Mouse (Mus musculus): ENCODE results near the gene Hace1. TPM values are rescaled to one million over a fixed set of nuclear protein-coding genes. Genes with fewer than 3 reads are reported as not detected.

The Hace1 gene
- polyA plus RNA-seq, 1 experiment from 2014 or later: 8.8 TPM

DNA sequence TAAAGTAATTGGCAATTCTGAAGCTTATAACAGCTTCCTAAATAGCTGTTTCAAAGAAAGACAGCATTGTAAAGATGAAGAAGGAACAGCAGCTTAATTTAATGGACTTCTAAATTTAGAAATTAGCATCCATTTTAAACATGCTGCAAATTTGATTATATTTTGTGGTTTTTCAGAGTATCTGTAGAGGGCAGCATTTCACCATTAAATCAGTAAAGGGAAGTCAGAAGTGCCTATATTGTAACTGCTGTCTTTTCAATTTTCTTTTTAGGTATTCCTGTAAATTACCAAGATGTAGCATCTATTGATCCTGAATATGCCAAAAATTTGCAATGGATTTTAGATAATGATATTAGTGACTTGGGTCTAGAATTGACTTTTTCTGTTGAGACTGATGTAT is 99.2 kb downstream of the Hace1 start:
- Histone ChIP-seq H3K4me2 (replicated peaks; ENCODE audit: low read depth, low read length) (no peak overlapping the region), H3K9me3 (ENCODE audit: low read length) (no peaks in the 10 kb centered on the region), H3K27me3 (replicated peaks; ENCODE audit: insufficient read depth, low read length) (no peaks in the 10 kb centered on the region), H3K4me1 (ENCODE audit: insufficient read depth, low read depth, low read length) (no peaks in the 10 kb centered on the region), H3K9ac (replicated peaks; ENCODE audit: low read depth) (no peak overlapping the region), H3K36me3 (ENCODE audit: insufficient read depth, low read length) (no peaks in the 10 kb centered on the region), H3K27ac (ENCODE audit: low read length) (no peak overlapping the region), H3K4me3 (ENCODE audit: low read depth, low read length) (no peak overlapping the region)
- ATAC-seq: no peak
- DNase-seq (ENCODE audit: low spot score): peak; percentile 34
- TF ChIP-seq CTCF (IDR thresholded peaks at IDR 0.05) (peak; percentile 52), EP300 (IDR thresholded peaks at IDR 0.05) (no peak)

DNA sequence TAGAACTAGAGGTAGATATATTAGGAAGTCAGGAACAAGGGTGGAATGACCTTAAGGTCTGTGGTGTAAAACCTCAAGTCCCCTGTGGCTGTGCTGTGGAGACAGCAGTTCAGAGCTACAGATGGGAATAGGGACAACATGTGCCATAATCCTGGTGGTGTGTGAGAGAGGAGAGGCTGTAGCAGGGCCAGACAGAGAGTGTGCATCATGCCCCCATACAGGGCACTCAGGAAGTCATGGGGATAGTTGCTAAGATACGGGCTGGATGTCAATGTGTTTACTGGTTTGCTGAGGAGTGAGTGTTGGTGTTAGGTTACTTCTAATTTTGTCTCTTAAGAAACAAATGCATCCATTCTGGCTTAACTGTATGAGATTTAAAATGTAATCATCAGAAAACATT is 108.6 kb downstream of the Hace1 start:
- Histone ChIP-seq H3K36me3 (ENCODE audit: insufficient read depth, low read length) (no peaks in the 10 kb centered on the region), H3K4me1 (ENCODE audit: insufficient read depth, low read depth, low read length) (no peaks in the 10 kb centered on the region), H3K9ac (replicated peaks; ENCODE audit: low read depth) (no peak overlapping the region), H3K9me3 (ENCODE audit: low read length) (no peaks in the 10 kb centered on the region), H3K27ac (ENCODE audit: low read length) (no peak overlapping the region), H3K4me2 (replicated peaks; ENCODE audit: low read depth, low read length) (no peak overlapping the region), H3K4me3 (ENCODE audit: low read depth, low read length) (no peak overlapping the region), H3K27me3 (replicated peaks; ENCODE audit: insufficient read depth, low read length) (no peaks in the 10 kb centered on the region)
- ATAC-seq: no peak
- TF ChIP-seq EP300 (IDR thresholded peaks at IDR 0.05) (no peak), CTCF (IDR thresholded peaks at IDR 0.05) (no peak)
- no peak for DNase-seq (ENCODE audit: low spot score)
- 82% methylated on average over 1 of the region's 1 CpGs for WGBS

- no peak for TF ChIP-seq EP300 (IDR thresholded peaks at IDR 0.05)
- TF ChIP-seq CTCF (IDR thresholded peaks at IDR 0.05): no peak
- H3K4me1 ChIP-seq (ENCODE audit: insufficient read depth, low read depth, low read length): no peaks in the 10 kb centered on the region
- DNase-seq (ENCODE audit: low spot score): no peak
- no peaks in the 10 kb centered on the region for H3K27me3 ChIP-seq (replicated peaks; ENCODE audit: insufficient read depth, low read length)
- no peaks in the 10 kb centered on the region for H3K36me3 ChIP-seq (ENCODE audit: insufficient read depth, low read length)
- H3K4me2 ChIP-seq (replicated peaks; ENCODE audit: low read depth, low read length): no peak overlapping the region
- H3K9me3 ChIP-seq (ENCODE audit: low read length): no peaks in the 10 kb centered on the region
- H3K27ac ChIP-seq (ENCODE audit: low read length): no peak overlapping the region
- H3K4me3 ChIP-seq (ENCODE audit: low read depth, low read length): no peak overlapping the region
- no peak for ATAC-seq
- no peak overlapping the region for H3K9ac ChIP-seq (replicated peaks; ENCODE audit: low read depth)
Measured at GRCm38 (mm10) chr10:45694931-45695330, 117.3 kb downstream of the Hace1 start.

- H3K9ac ChIP-seq (replicated peaks; ENCODE audit: low read depth): no peak overlapping the region
- H3K27me3 ChIP-seq (replicated peaks; ENCODE audit: insufficient read depth, low read length): no peaks in the 10 kb centered on the region
- no peaks in the 10 kb centered on the region for H3K36me3 ChIP-seq (ENCODE audit: insufficient read depth, low read length)
- 96% methylated on average over 1 of the region's 1 CpGs for WGBS
- no peak overlapping the region for H3K27ac ChIP-seq (ENCODE audit: low read length)
- H3K4me1 ChIP-seq (ENCODE audit: insufficient read depth, low read depth, low read length): no peaks in the 10 kb centered on the region
- H3K4me2 ChIP-seq (replicated peaks; ENCODE audit: low read depth, low read length): no peak overlapping the region
- TF ChIP-seq CTCF (IDR thresholded peaks at IDR 0.05) (no peak), EP300 (IDR thresholded peaks at IDR 0.05) (no peak)
- DNase-seq (ENCODE audit: low spot score) (no peak), ATAC-seq (no peak)
- no peaks in the 10 kb centered on the region for H3K9me3 ChIP-seq (ENCODE audit: low read length)
- H3K4me3 ChIP-seq (ENCODE audit: low read depth, low read length): no peak overlapping the region
Measured at GRCm38 (mm10) chr10:45695522-45695921, 117.9 kb downstream of the Hace1 start.

GRCm38 (mm10) chr10:45698930-45699329 is 121.3 kb downstream of the Hace1 start:
- DNase-seq (ENCODE audit: low spot score) (no peak), ATAC-seq (no peak)
- WGBS: 91% methylated on average over 3 of the region's 3 CpGs
- Histone ChIP-seq H3K9ac (replicated peaks; ENCODE audit: low read depth) (no peak overlapping the region), H3K27ac (ENCODE audit: low read length) (no peak overlapping the region), H3K27me3 (replicated peaks; ENCODE audit: insufficient read depth, low read length) (no peaks in the 10 kb centered on the region), H3K4me3 (ENCODE audit: low read depth, low read length) (no peak overlapping the region), H3K9me3 (ENCODE audit: low read length) (no peaks in the 10 kb centered on the region), H3K4me1 (ENCODE audit: insufficient read depth, low read depth, low read length) (no peaks in the 10 kb centered on the region), H3K36me3 (ENCODE audit: insufficient read depth, low read length) (peaks cover 3% of the 10 kb centered on the region; the same call in 1 of the 2 replicates), H3K4me2 (replicated peaks; ENCODE audit: low read depth, low read length) (no peak overlapping the region)
- TF ChIP-seq CTCF (IDR thresholded peaks at IDR 0.05) (no peak), EP300 (IDR thresholded peaks at IDR 0.05) (no peak)

GRCm38 (mm10) chr10:45706849-45707248 is 129.2 kb downstream of the Hace1 start:
- H3K27ac ChIP-seq (ENCODE audit: low read length): no peak overlapping the region
- H3K4me1 ChIP-seq (ENCODE audit: insufficient read depth, low read depth, low read length): no peaks in the 10 kb centered on the region
- WGBS: 47% methylated on average over 2 of the region's 2 CpGs
- H3K9ac ChIP-seq (replicated peaks; ENCODE audit: low read depth): no peak overlapping the region
- no peak overlapping the region for H3K4me3 ChIP-seq (ENCODE audit: low read depth, low read length)
- TF ChIP-seq CTCF (IDR thresholded peaks at IDR 0.05): no peak
- no peak for TF ChIP-seq EP300 (IDR thresholded peaks at IDR 0.05)
- no peaks in the 10 kb centered on the region for H3K36me3 ChIP-seq (ENCODE audit: insufficient read depth, low read length)
- H3K9me3 ChIP-seq (ENCODE audit: low read length): no peaks in the 10 kb centered on the region
- H3K27me3 ChIP-seq (replicated peaks; ENCODE audit: insufficient read depth, low read length): no peaks in the 10 kb centered on the region
- H3K4me2 ChIP-seq (replicated peaks; ENCODE audit: low read depth, low read length): no peak overlapping the region
- ATAC-seq (peak; percentile 41; the same call in 1 of the 2 replicates), DNase-seq (ENCODE audit: low spot score) (peak; percentile 30)

GRCm38 (mm10) chr10:45710848-45711247 is 133.2 kb downstream of the Hace1 start:
- no peaks in the 10 kb centered on the region for H3K9me3 ChIP-seq (ENCODE audit: low read length)
- 79% methylated on average over 3 of the region's 3 CpGs for WGBS
- TF ChIP-seq EP300 (IDR thresholded peaks at IDR 0.05): no peak
- TF ChIP-seq CTCF (IDR thresholded peaks at IDR 0.05): no peak
- no peaks in the 10 kb centered on the region for H3K27me3 ChIP-seq (replicated peaks; ENCODE audit: insufficient read depth, low read length)
- no peaks in the 10 kb centered on the region for H3K4me1 ChIP-seq (ENCODE audit: insufficient read depth, low read depth, low read length)
- no peak for ATAC-seq
- no peak overlapping the region for H3K27ac ChIP-seq (ENCODE audit: low read length)
- H3K36me3 ChIP-seq (ENCODE audit: insufficient read depth, low read length): no peaks in the 10 kb centered on the region
- no peak for DNase-seq (ENCODE audit: low spot score)
- H3K4me2 ChIP-seq (replicated peaks; ENCODE audit: low read depth, low read length): no peak overlapping the region
- H3K9ac ChIP-seq (replicated peaks; ENCODE audit: low read depth): no peak overlapping the region
- no peak overlapping the region for H3K4me3 ChIP-seq (ENCODE audit: low read depth, low read length)

Data from lung, postnatal 0 days (tissue).